Mouse (Mus musculus) lung, postnatal 25 days (tissue): ENCODE results near the gene Gm17334.
A peak's percentile ranks its signal among the peaks of the same experiment; 100 is the strongest.
"Not testable (repeated sequence)": the region's sequence is repeated elsewhere in the genome, so short reads cannot be mapped to it uniquely, and the experiment has no call there.

ENCODE experiments used
- DNase-seq: peaks from one replicate; pipeline ENCODE4 v3.0.0; 2022; ENCODE audit warnings: low spot score

Gm17334 gene

GRCm38 (mm10) chr11:53771001-53771744 is 1.8 kb downstream of the Gm17334 start:
- no peak for DNase-seq

GRCm38 (mm10) chr11:53770125-53770791 is 2.7 kb downstream of the Gm17334 start:
- peak; percentile 81 for DNase-seq

DNA sequence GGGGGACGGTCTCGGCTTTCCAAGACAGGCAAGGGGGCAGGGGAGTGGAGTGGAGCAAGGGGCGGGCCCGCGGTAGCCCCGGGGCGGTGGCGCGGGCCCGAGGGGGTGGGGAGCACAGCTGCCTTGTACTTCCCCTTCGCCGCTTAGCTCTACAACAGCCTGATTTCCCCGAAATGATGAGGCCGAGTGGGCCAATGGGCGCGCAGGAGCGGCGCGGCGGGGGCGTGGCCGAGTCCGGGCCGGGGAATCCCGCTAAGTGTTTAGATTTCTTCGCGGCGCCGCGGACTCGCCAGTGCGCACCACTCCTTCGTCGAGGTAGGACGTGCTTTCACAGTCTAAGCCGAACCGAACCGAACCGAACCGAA is 3.2 kb downstream of the Gm17334 start, which contains the start of gene Irf1:
Irf1 (plus strand) TSS at position 255 of the 365 bp plus-strand sequence.
- peak; percentile 98 for DNase-seq

- no peak for DNase-seq
These were observed 3.8 kb downstream of the Gm17334 start for GRCm38 (mm10) chr11:53769185-53769576.

DNA sequence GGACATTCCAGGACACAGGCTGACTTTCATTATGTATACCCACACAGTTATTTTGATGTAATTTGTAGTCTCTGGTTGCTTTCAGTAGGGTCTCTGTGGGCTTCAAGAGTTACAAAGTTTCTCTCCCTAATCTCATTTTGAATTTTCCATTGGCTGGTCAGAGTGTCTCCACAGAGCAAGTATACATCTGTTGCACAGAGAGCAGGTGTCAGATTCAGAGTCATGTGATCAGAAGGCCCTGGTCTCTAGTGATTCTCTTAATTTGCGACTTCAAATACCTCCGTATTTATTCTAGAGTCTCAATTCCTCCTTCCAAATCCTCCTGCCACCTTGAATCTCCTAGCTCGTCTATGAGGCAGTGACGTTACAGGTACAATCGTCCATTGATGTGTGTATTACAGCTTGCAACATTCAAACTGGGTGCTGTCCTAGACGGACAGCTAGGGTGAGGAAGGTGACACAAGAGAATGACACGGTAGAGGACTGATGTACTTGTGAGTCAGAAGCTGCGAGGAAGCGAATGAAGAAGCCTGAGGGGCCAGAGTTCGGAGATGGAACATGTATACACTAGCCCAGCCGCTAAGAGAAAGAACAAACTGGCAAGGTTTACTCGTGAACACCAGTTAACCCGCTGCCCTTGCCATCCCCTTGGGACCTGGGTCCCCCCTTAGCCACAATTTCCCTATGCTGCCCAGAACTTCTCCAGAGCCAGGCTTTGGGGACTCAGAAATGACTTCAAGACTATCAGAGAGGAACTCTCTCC is 4.4 kb downstream of the Gm17334 start:
- DNase-seq: no peak

DNA sequence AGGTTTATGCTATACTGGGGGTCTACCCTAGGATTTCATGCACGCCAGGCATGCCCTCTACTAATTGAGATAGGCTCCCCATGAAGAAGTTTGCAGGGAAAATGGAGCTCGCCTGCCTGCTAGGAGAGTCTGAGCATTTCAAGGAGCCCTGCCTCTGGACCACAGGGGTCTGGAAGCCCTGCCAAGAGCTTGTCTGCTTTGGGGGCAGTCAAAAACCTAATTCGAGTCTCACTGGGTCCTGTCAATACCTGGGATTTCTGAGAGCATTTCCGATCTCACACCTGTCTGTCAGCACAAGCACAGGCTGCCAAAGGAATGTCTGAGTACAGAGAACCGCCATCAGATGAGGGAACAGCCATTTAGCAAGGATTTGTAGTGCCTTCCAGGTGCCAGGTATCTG is 8.4 kb downstream of the Gm17334 start:
- DNase-seq: no peak

DNA sequence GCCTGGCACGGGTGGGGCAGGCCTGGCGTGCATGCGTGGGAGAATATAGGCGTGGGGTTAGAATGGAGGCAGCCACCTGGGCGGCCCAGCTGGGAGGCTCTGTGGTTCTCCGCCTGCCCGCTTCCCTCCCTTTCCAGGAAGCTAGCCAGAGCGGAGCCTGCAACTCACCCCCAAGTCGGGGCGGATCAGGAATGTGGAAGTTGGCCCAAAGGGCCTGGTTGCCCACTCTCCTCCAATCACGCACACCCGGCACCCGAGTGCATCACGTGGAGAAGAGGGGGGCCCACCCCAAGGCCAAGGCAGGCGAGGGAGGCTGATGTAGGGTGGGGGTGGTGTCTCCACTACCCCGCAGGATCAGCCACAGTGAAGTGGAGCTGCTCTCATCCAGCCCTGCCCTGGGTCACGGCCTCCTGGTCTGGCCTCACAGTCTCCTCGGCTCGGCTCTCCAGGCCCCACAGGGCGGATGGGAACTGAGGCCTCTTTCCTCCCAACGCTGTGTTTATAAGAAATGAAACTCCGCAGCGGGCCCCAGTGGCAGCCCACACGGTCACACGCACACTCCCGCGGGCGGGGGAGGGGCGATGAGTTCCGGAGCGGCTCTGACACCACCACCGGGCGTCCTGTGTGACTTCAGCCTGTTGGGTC is 9.4 kb downstream of the Gm17334 start:
- peak; percentile 95 for DNase-seq

DNA sequence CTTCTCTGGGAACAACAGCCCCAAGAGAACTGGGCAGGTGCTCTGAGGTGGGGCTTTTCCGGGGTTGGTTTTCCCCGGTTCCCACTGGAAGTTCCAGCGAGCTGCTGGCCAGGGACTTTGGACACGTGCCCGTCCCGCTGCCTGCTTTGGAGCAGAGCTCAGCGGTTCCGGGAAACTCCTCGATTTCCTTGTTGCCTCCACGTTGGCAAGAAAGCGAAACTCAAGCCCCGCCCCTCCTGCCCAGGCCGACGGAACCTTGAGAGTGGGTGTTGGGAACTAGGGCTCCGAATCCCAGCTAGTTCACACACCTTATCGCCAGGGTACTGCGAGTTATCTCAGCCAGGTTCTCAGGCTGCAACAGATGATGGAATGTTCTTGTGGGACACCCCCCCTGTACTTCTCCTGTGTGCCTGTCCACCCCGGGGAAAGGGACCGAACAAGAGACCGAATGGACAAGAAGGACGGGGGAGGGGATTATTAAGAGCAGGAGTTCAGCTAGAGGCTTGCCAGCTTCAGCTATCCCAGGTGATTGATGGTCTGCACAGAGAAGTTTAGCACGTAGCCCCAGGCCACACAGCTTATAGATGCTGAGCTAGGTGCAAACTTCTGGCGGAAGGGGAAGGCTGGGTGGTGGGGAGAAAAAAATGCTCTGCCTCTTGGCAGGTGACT is 10.0 kb downstream of the Gm17334 start:
- peak; percentile 96 for DNase-seq

DNA sequence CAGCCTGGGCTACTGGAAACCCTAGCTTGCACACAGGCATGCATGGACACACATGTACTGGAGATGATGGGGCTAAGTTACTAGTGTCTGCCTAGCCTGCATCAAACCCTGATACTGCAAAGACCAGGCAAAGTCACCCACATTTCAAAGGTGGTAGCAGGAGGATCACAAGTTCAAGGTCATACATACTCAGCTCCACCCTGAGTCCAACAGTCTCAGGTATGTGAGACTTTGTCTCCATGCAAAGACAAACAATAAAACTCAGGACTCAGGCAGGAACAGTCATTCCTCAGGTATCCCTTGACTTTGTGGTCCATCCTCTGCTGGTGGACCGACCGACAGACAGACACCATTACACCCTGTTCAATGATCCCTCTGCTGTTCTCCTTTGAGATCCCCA is 10.6 kb downstream of the Gm17334 start:
- no peak for DNase-seq

- DNase-seq: peak; percentile 91
These were observed 11.2 kb downstream of the Gm17334 start for GRCm38 (mm10) chr11:53761822-53762221.

DNA sequence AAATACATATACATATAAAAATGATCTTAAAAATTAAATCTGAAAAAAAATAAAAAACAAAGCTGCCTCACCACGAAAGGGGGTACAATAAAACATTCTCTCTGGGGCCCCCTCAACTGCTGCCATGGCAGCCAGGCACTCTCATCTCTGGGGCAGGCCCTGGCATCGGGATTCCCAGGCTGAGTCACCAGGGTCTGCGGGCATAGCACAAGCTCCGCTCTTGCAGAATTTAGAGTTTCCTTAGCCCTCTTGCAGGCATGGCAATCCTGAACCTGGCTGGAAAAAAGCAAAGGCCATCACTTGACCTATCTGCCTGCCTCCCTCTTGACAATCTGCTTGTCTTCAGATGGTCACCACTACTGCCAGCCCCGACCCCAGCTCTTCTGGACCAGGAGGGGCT is 11.7 kb downstream of the Gm17334 start:
- no peak for DNase-seq

DNA sequence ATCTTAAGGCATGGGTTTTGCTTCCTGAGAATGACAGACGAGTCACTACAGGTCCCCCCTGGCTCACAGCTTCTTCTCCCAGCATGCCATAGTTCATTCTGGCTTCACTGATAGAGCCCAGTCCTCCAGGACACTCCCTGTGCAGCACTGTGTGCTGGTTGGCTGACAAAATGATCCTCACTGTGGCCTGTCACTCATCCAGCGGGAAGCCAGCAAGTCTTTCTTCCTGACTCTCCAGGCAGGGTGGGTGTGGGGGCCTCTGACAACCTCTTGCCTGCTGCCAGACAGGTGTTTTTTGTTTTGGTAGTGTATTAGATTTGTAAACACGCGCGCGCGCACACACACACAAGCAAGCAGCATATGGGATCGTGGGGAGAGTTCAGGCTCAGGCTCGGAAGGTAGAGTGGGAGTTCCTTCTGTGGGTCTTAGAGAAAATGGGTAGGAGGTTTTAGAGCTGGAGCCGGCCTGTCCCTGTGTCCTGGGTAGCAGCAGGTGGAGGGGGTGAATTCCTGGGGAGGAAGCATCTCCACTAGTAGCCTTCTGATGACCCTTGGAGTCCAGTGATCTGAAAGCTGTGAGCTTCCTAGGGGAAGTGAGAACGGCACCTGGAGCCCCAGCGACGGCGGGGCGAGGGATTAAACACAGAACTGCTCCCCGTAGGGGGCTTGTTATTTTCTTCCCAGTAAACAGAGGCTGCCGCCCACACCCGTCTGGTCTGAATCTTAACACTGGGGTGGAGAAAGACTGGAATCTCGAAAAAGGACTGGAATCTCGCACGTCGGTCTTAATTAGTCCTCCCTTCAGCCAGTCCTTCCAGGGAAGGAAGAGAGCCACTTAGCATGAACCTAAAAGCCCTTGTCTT is 13.2 kb downstream of the Gm17334 start:
- DNase-seq: no peak

- no peak for DNase-seq
These were observed 14.1 kb downstream of the Gm17334 start for GRCm38 (mm10) chr11:53758791-53759351.

- not testable (repeated sequence) for DNase-seq
These were observed 15.0 kb downstream of the Gm17334 start for GRCm38 (mm10) chr11:53758033-53758432.

GRCm38 (mm10) chr11:53757612-53758011 is 15.4 kb downstream of the Gm17334 start:
- no peak for DNase-seq

DNA sequence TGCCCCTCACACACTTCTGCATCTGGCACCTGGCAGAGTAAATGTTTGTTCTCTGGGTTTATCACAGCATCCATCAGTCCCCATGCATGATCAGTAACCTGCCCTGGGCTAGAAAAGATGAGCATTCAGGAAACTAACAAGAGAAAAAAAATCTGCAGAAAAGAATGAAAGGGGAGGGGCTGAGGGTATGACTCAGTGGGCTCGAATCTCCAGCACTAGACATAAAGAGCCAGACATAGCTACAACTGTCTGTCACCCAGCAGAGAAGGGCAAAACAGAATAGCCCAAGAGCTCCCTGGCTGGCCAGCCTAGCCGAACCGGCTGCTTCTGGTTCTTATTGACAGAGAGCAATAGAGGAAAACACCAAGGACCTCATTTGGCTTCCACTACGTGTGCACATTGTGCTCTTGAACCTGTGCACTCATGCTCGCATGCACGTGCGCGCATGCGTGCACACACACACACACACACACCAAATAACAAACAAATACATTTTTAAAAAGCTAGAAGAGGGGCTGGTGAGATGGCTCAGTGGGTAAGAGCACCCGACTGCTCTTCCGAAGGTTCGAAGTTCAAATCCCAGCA is 17.9 kb downstream of the Gm17334 start:
- DNase-seq: no peak

GRCm38 (mm10) chr11:53749716-53750352 is 23.2 kb downstream of the Gm17334 start:
- no peak for DNase-seq

- no peak for DNase-seq
These were observed 23.7 kb downstream of the Gm17334 start for GRCm38 (mm10) chr11:53749306-53749705.

GRCm38 (mm10) chr11:53748614-53749013 is 24.4 kb downstream of the Gm17334 start:
- no peak for DNase-seq

- no peak for DNase-seq
These were observed 25.0 kb downstream of the Gm17334 start for GRCm38 (mm10) chr11:53747985-53748384.
